Mouse (Mus musculus): Measurements from ENCODE around the gene Dscaml1. TPM values are rescaled to one million over a fixed set of nuclear protein-coding genes. Genes with fewer than 3 reads are reported as not detected.

Gene Dscaml1
- total and polyA plus RNA-seq, 3 experiments, result not detected

DNA sequence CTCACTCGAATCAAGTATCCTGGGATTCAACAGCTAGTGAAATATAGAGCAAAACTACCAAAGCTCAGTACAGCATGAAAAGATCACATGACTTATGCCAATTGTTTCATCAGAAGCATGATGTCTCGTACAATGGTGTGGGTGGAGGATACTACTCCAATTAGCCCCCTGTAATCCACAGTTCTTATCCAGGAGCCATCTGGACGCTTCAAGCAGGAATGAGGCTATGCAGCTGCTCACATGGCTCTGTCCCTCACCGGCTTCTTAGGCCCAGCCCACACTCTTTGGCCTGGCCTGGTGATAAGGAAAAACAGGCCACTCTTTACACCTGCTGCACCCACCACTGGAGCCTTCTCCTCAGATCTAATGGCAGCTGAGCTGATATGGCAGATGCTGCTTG is 208.6 kb downstream of the Dscaml1 start:
- no peak for DNase-seq (ENCODE audit: low read depth, low spot score)
- H3K9ac ChIP-seq (ENCODE audit: control insufficient read depth, low read depth, low read length, poor library complexity, severe bottlenecking), result no peak overlapping the region
- no peak for TF ChIP-seq MXI1 (IDR thresholded peaks at IDR 0.05; ENCODE audit: low read depth, low read length)
- H3K9me3 ChIP-seq (replicated peaks; ENCODE audit: insufficient read depth, low read length), result no peaks in the 10 kb centered on the region
- H3K36me3 ChIP-seq (ENCODE audit: control insufficient read depth in 1 of 2, insufficient read depth in 2 of 2, low read length in 2 of 2), result no peaks in the 10 kb centered on the region
- no peaks in the 10 kb centered on the region for H3K4me1 ChIP-seq (ENCODE audit: control insufficient read depth in 1 of 2, insufficient read depth in 2 of 2, low read length in 2 of 2)
- H3K27ac ChIP-seq (ENCODE audit: control insufficient read depth, low read depth, low read length), result no peak overlapping the region
- H3K79me2 ChIP-seq (ENCODE audit: control insufficient read depth, insufficient read depth, low read length, poor library complexity), result no peaks in the 10 kb centered on the region
- H3K4me3 ChIP-seq (ENCODE audit: control insufficient read depth in 1 of 2, insufficient read depth in 1 of 2, low read depth in 2 of 2, low read length in 2 of 2), result no peak overlapping the region
- no peaks in the 10 kb centered on the region for H3K27me3 ChIP-seq (ENCODE audit: control insufficient read depth in 1 of 2, insufficient read depth in 2 of 2, low read length in 2 of 2)

GRCm38 (mm10) chr9:45637346-45637745 is 210.9 kb downstream of the Dscaml1 start:
- no peak for DNase-seq (ENCODE audit: low read depth, low spot score)
- Histone ChIP-seq H3K9me3 (replicated peaks; ENCODE audit: insufficient read depth, low read length) (no peaks in the 10 kb centered on the region), H3K9ac (ENCODE audit: control insufficient read depth, low read depth, low read length, poor library complexity, severe bottlenecking) (no peak overlapping the region), H3K27me3 (ENCODE audit: control insufficient read depth in 1 of 2, insufficient read depth in 2 of 2, low read length in 2 of 2) (no peaks in the 10 kb centered on the region), H3K36me3 (ENCODE audit: control insufficient read depth in 1 of 2, insufficient read depth in 2 of 2, low read length in 2 of 2) (no peaks in the 10 kb centered on the region), H3K79me2 (ENCODE audit: control insufficient read depth, insufficient read depth, low read length, poor library complexity) (no peaks in the 10 kb centered on the region), H3K27ac (ENCODE audit: control insufficient read depth, low read depth, low read length) (no peak overlapping the region), H3K4me1 (ENCODE audit: control insufficient read depth in 1 of 2, insufficient read depth in 2 of 2, low read length in 2 of 2) (no peaks in the 10 kb centered on the region), H3K4me3 (ENCODE audit: control insufficient read depth in 1 of 2, insufficient read depth in 1 of 2, low read depth in 2 of 2, low read length in 2 of 2) (no peak overlapping the region)
- TF ChIP-seq NELFE (IDR thresholded peaks at IDR 0.05; ENCODE audit: low read depth, low read length) (no peak), ELF1 (IDR thresholded peaks at IDR 0.05; ENCODE audit: low read depth, low read length) (no peak), MEF2A (IDR thresholded peaks at IDR 0.05; ENCODE audit: extremely low read depth, insufficient replicate concordance, low read depth, low read length, poor library complexity, severe bottlenecking) (no peak), UBTF (IDR thresholded peaks at IDR 0.05; ENCODE audit: borderline replicate concordance, insufficient read depth, low read depth, low read length) (no peak), TAL1 (IDR thresholded peaks at IDR 0.05; ENCODE audit: low read length) (no peak), ZMIZ1 (IDR thresholded peaks at IDR 0.05; ENCODE audit: low read depth, low read length) (no peak), MAX (IDR thresholded peaks at IDR 0.05; ENCODE audit: low read length) (no peak), SMC3 (IDR thresholded peaks at IDR 0.05; ENCODE audit: low read depth, low read length) (no peak), GATA1 (IDR thresholded peaks at IDR 0.05; ENCODE audit: low read depth, low read length) (no peak), MAFK (IDR thresholded peaks at IDR 0.05; ENCODE audit: borderline replicate concordance, low read depth, low read length) (no peak), MYB (IDR thresholded peaks at IDR 0.05; ENCODE audit: low read depth, low read length) (no peak)

DNA sequence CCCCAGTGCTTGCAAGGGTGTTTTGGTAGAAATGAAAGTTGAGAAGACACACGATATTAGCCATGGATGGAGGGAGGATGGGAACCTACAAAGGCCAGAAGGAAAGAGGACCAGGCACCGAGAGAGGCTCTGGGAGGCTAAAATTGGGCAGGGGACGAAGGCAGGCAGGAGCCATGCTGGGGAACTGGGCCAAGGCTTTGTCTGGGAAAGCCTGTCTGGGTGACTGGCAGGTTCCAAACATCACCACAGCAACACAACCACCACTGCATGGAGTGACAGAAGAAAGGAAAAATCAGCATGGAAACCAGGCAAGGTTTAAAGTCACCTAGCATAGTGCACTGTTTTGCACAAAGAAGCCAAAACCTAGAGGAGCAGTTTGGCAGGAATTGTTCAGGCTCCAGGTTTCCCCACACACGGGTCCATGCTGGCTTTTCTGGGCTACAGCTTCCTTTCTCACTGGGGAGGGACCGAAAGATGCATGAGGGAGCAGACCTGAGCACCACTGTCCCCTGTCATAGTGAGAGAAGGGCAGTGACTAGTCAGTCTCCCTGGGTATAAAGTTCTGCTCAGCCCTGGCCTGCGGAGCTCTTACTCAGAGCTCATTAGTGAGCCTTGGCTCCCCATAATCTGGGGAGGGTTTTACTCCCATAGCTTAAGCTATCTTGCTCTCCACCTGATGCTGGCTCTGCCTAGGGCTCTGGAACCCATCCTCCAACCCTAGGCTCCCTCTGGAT is 211.9 kb downstream of the Dscaml1 start:
- Histone ChIP-seq H3K27me3 (ENCODE audit: control insufficient read depth in 1 of 2, insufficient read depth in 2 of 2, low read length in 2 of 2) (no peaks in the 10 kb centered on the region), H3K9me3 (replicated peaks; ENCODE audit: insufficient read depth, low read length) (no peaks in the 10 kb centered on the region), H3K4me3 (ENCODE audit: control insufficient read depth in 1 of 2, insufficient read depth in 1 of 2, low read depth in 2 of 2, low read length in 2 of 2) (no peak overlapping the region), H3K4me1 (ENCODE audit: control insufficient read depth in 1 of 2, insufficient read depth in 2 of 2, low read length in 2 of 2) (no peaks in the 10 kb centered on the region), H3K9ac (ENCODE audit: control insufficient read depth, low read depth, low read length, poor library complexity, severe bottlenecking) (no peak overlapping the region), H3K36me3 (ENCODE audit: control insufficient read depth in 1 of 2, insufficient read depth in 2 of 2, low read length in 2 of 2) (no peaks in the 10 kb centered on the region), H3K27ac (ENCODE audit: control insufficient read depth, low read depth, low read length) (no peak overlapping the region), H3K79me2 (ENCODE audit: control insufficient read depth, insufficient read depth, low read length, poor library complexity) (no peaks in the 10 kb centered on the region)
- DNase-seq (ENCODE audit: low read depth, low spot score), result no peak
- TF ChIP-seq SIN3A (IDR thresholded peaks at IDR 0.05; ENCODE audit: low read length), result no peak
- TF ChIP-seq ZC3H11A (IDR thresholded peaks at IDR 0.05; ENCODE audit: low read depth, low read length), result no peak
- TF ChIP-seq UBTF (IDR thresholded peaks at IDR 0.05; ENCODE audit: borderline replicate concordance, insufficient read depth, low read depth, low read length), result no peak
- TF ChIP-seq SMC3 (IDR thresholded peaks at IDR 0.05; ENCODE audit: low read depth, low read length), result no peak
- TF ChIP-seq POLR2AphosphoS5 (IDR thresholded peaks at IDR 0.05; ENCODE audit: borderline replicate concordance, low read depth, low read length), result no peak
- no peak for TF ChIP-seq CHD2 (IDR thresholded peaks at IDR 0.05; ENCODE audit: low read length)
- TF ChIP-seq MAFK (IDR thresholded peaks at IDR 0.05; ENCODE audit: borderline replicate concordance, low read depth, low read length), result no peak
- TF ChIP-seq MEF2A (IDR thresholded peaks at IDR 0.05; ENCODE audit: extremely low read depth, insufficient replicate concordance, low read depth, low read length, poor library complexity, severe bottlenecking), result no peak
- TF ChIP-seq MAX (IDR thresholded peaks at IDR 0.05; ENCODE audit: low read length), result no peak
- no peak for TF ChIP-seq POLR2AphosphoS2 (IDR thresholded peaks at IDR 0.05; ENCODE audit: low read length)
- TF ChIP-seq ZMIZ1 (IDR thresholded peaks at IDR 0.05; ENCODE audit: low read depth, low read length), result no peak
